Mouse (Mus musculus) cortical plate, adult 2 months (tissue): ENCODE measurements around the gene Rere.

Experiments
- CTCF ChIP-seq: fragments of 200-500 bp; IDR thresholded peaks from 2 replicates; pipeline ENCODE4 v1.5.1; 2011; ENCODE audit warnings: mild to moderate bottlenecking, control low read depth, low read length; ENCODE audit not compliant: insufficient read depth; ENCODE audit errors: extremely low read depth
- POLR2A ChIP-seq: fragments of 200-500 bp; IDR thresholded peaks from 2 replicates; pipeline ENCODE4 v1.6.1; 2011; ENCODE audit warnings: mild to moderate bottlenecking, low read length, control low read depth; ENCODE audit not compliant: insufficient read depth; ENCODE audit errors: extremely low read depth

DNA sequence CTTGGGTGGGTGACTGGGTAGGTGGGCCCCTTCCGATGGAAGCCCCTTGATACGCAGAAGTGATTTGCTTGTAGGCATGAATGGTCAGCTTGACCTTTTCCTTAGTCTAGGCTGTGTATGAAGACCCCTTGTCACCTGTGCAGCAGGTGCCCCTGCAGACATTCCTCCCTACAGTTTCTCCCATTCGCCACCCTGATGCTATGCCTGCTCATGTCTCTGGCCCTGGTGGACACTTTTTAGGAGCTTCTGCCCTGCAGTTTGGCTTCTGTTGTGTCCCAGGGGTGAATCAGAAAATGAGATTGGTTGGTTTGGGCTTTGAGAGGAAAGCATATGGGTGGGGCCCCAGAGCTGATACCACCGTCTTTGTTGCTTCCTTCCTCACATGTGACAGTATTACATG lies 343.5 kb downstream of the Rere start:
- TF ChIP-seq POLR2A (no peak), CTCF (no peak)
